Comparison of ENCODE assay signal across 8 mouse cellular contexts in genomic region chr2:155381060-155381437, GRCm38 (mm10). TPM values are rescaled to one million over a fixed set of nuclear protein-coding genes. Genes with fewer than 3 reads are reported as not detected.
DNase-seq lines count a peak whose midpoint lies in the region; ATAC-seq lines count a peak whose summit lies in the region.

No protein-coding gene starts in this region.

- peaks cover 11% of the 10 kb centered on the region; the same call in 1 of the 2 replicates for H3K4me1 ChIP-seq in intestine, embryonic 16.5 days (ENCODE audit: control insufficient read depth, insufficient read depth, low read length)
- H3K4me1 ChIP-seq in midbrain, embryonic 12.5 days = peaks cover 36% of the 10 kb centered on the region

- H3K9ac ChIP-seq in intestine, embryonic 16.5 days (ENCODE audit: low read depth, low read length) = peak overlapping the region; percentile 93
- peak overlapping the region; percentile 86 for H3K9ac ChIP-seq in midbrain, embryonic 12.5 days (replicated peaks)

- no peaks in the 10 kb centered on the region for H3K27me3 ChIP-seq in intestine, embryonic 16.5 days (replicated peaks; ENCODE audit: control insufficient read depth, insufficient read depth, low read length)
- peaks cover 20% of the 10 kb centered on the region for H3K27me3 ChIP-seq in midbrain, embryonic 12.5 days

- ATAC-seq in intestine, embryonic 16.5 days = no peak
- ATAC-seq in midbrain, embryonic 12.5 days (ENCODE audit: low FRiP score, low read depth) = no peak

- no peak overlapping the region; the same call in 1 of the 2 replicates for H3K27ac ChIP-seq in intestine, embryonic 16.5 days (ENCODE audit: low read length)
- H3K27ac ChIP-seq in midbrain, embryonic 12.5 days (replicated peaks) = peak overlapping the region; percentile 97

- H3K4me2 ChIP-seq in intestine, embryonic 16.5 days (ENCODE audit: low read depth, low read length) = peak overlapping the region; percentile 95
- peak overlapping the region; percentile 58 for H3K4me2 ChIP-seq in midbrain, embryonic 12.5 days (replicated peaks)

- peak; percentile 43 for DNase-seq in kidney, adult 11 months
- no peak for DNase-seq in kidney, postnatal 14 days
- peak; percentile 47 for DNase-seq in embryo, embryonic 11 days
- DNase-seq in adrenal gland, adult (ENCODE audit: inconsistent age in 2 of 2, low spot score in 1 of 2) = no peak
- DNase-seq in thymus, postnatal 36 days = no peak
- no peak for DNase-seq in gastrocnemius, postnatal 4 days (ENCODE audit: low spot score in 2 of 2)

- WGBS in intestine, embryonic 16.5 days = 2% methylated on average over 11 of the region's 11 CpGs
- WGBS in midbrain, embryonic 12.5 days = 1% methylated on average over 11 of the region's 11 CpGs

- no peaks in the 10 kb centered on the region for H3K36me3 ChIP-seq in intestine, embryonic 16.5 days (ENCODE audit: control insufficient read depth, insufficient read depth, low read length)
- H3K36me3 ChIP-seq in midbrain, embryonic 12.5 days = peaks cover 10% of the 10 kb centered on the region; the same call in 1 of the 2 replicates

- no peaks in the 10 kb centered on the region for H3K9me3 ChIP-seq in intestine, embryonic 16.5 days (ENCODE audit: control insufficient read depth, low read length)
- H3K9me3 ChIP-seq in midbrain, embryonic 12.5 days = no peaks in the 10 kb centered on the region

- H3K4me3 ChIP-seq in intestine, embryonic 16.5 days (ENCODE audit: low read length) = peak overlapping the region; percentile 89
- H3K4me3 ChIP-seq in midbrain, embryonic 12.5 days = peak overlapping the region; percentile 76

RNA-seq across cellular contexts. Expression of gene Trp53inp2, which starts 0.2 kb away (rescaled TPM):
- 21.2 and 25.1 TPM in 2 replicates for polyA plus RNA-seq in intestine, embryonic 16.5 days (2015; fragmentation: Nextera tagmentation; extraction: Ambion mirVana)
- polyA plus RNA-seq in midbrain, embryonic 12.5 days (2016; fragmentation: Nextera tagmentation; extraction: Ambion mirVana) = 103 and 119 TPM in 2 replicates
- 100 to 1,000 TPM; 159 to 202 TPM for total RNA-seq in gastrocnemius, postnatal 4 days (2021)

RNA-seq across cellular contexts. Expression of gene Pigu, which starts 23.8 kb away (rescaled TPM):
- 61.3 and 61.5 TPM in 2 replicates for polyA plus RNA-seq in intestine, embryonic 16.5 days (2015; fragmentation: Nextera tagmentation; extraction: Ambion mirVana)
- 44.7 and 46.9 TPM in 2 replicates for polyA plus RNA-seq in midbrain, embryonic 12.5 days (2016; fragmentation: Nextera tagmentation; extraction: Ambion mirVana)
- total RNA-seq in gastrocnemius, postnatal 4 days (2021) = 10 to 100 TPM; 28.6 to 29.4 TPM

Comparison
In these comparisons a context has a peak if more than half of its experiments do, and no peak if none do; other contexts are left out.
1. DNase-seq: peak in kidney, adult 11 months (single experiment) and embryo, embryonic 11 days (single experiment); none in kidney, postnatal 14 days (single experiment), adrenal gland, adult (0 of 2), thymus, postnatal 36 days (0 of 2) and gastrocnemius, postnatal 4 days (0 of 2).